Mouse (Mus musculus) forebrain, embryonic 16.5 days (tissue): ENCODE results near the gene Cwc25. TPM values are rescaled to one million over a fixed set of nuclear protein-coding genes. Genes with fewer than 3 reads are reported as not detected.
"Not testable (repeated sequence)": the region's sequence is repeated elsewhere in the genome, so short reads cannot be mapped to it uniquely, and the experiment has no call there.

Source experiments
- ATAC-seq: fragments of 200-750 bp; cut with Nextera tagmentation; 2 replicates; pipeline ENCODE4 v1.8.0; 2017; ENCODE audit warnings: mild to moderate bottlenecking, moderate library complexity
- H3K27ac ChIP-seq: fragments of 300-500 bp; sonication (generic); 2 replicates; pipeline ENCODE4 v1.5.1; 2014; ENCODE audit warnings: low read length, control low read depth
- H3K27me3 ChIP-seq: fragments of 300-500 bp; sonication (generic); replicated peaks from 2 replicates; pipeline ENCODE4 v1.6.1; 2014; ENCODE audit warnings: low read length; ENCODE audit not compliant: control insufficient read depth, insufficient read depth
- H3K36me3 ChIP-seq: fragments of 300-500 bp; sonication (generic); 2 replicates; pipeline ENCODE4 v1.6.1; 2014; ENCODE audit not compliant: control insufficient read depth, insufficient read depth
- H3K4me1 ChIP-seq: fragments of 300-500 bp; sonication (generic); replicated peaks from 2 replicates; pipeline ENCODE4 v1.6.1; 2014; ENCODE audit warnings: low read length; ENCODE audit not compliant: control insufficient read depth, insufficient read depth
- H3K4me2 ChIP-seq: fragments of 300-500 bp; sonication (generic); 2 replicates; pipeline ENCODE4 v1.6.1; 2014; ENCODE audit warnings: mild to moderate bottlenecking, low read length, control low read depth
- H3K4me3 ChIP-seq: fragments of 300-500 bp; sonication (generic); replicated peaks from 2 replicates; pipeline ENCODE4 v1.5.1; 2014; ENCODE audit warnings: mild to moderate bottlenecking, low read length, control low read depth
- H3K9ac ChIP-seq: fragments of 300-500 bp; sonication (generic); replicated peaks from 2 replicates; pipeline ENCODE4 v1.6.1; 2014; ENCODE audit warnings: low read depth, low read length, control low read depth
- H3K9me3 ChIP-seq: fragments of 300-500 bp; sonication (generic); 2 replicates; pipeline ENCODE4 v1.6.1; 2016; ENCODE audit warnings: low read length; ENCODE audit not compliant: control insufficient read depth
- WGBS: fragments of 180-500 bp; shearing (Covaris S2); extraction: QIAGEN DNeasy Blood & Tissue Kit; methylation state at CpG from one replicate; pipeline ENCODE4 v1.1.7; 2014; 5-methylcytosine and 5-hydroxymethylcytosine counted together
- polyA plus RNA-seq: library from polyadenylated mRNA; unstranded; fragments of >200 nt; fragmentation: Nextera tagmentation; extraction: Ambion mirVana; gene quantifications from 2 replicates; pipeline ENCODE4 v1.2.1, GENCODE M21; 2015

Cwc25 gene
- polyA plus RNA-seq, 1 experiment from 2014 or later = 19.5 TPM

DNA sequence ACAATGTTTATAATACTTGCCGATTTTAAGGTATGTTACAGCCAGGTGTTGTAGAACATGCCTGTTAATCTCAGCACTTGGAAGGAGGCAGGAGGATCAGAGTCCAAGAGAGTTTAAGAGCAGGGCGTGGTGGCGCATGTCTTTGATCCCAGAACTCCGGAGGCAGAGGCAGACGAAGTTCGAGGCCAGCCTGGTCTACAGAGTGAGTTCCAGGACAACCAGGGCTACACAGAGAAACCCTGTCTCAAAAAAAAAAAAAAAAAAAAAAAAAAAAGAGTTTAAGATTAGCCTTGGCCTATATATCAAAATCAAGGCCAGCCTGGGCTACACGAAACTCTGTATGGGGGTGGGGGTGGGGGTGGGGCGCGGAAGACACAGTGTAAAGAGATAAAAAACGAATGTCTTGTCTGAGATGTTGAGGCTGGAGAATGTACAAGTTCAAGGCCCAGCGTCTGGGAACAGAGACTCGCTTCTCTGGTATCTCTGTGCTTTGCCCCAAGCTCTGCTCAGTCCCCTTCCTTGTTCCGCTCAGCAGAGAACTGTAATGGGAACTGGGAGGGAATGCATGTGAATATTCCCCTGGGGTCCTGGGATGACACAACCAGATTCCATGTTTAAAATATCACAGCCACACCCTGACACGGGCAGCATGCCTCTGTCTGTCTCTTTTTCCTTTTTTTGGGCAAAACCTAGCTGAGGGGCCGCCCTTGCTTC, 31.2 kb upstream of the Cwc25 start:
- Histone ChIP-seq H3K9ac (no peak overlapping the region), H3K36me3 (no peaks in the 10 kb centered on the region), H3K9me3 (no peaks in the 10 kb centered on the region), H3K4me3 (no peak overlapping the region), H3K4me1 (peaks cover 24% of the 10 kb centered on the region), H3K27me3 (no peaks in the 10 kb centered on the region), H3K4me2 (no peak overlapping the region; the same call in 1 of the 2 replicates), H3K27ac (no peak overlapping the region)
- no peak for ATAC-seq
- WGBS = 64% methylated on average over 15 of the region's 15 CpGs

DNA sequence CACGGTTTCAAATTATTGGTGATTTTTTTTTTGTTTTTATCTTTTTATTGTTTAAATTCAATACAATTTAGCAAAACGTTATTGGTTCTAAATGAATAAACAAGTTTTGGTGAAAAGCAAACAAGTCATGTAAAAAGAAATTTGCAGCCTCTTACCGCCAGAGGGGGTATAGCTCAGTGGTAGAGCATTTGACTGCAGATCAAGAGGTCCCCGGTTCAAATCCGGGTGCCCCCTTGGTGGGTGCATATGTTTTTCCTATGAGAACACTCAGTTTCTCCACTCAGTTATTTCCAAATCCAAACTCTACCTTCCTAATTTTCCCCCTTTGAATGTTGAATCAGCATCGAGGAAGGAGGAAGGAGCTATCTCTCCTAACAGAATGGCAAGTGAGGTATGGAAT, 30.6 kb upstream of the Cwc25 start:
- peaks cover 18% of the 10 kb centered on the region for H3K4me1 ChIP-seq
- 3% methylated on average over 6 of the region's 6 CpGs for WGBS
- no peak overlapping the region for H3K9ac ChIP-seq
- H3K4me2 ChIP-seq = no peak overlapping the region
- no peaks in the 10 kb centered on the region for H3K27me3 ChIP-seq
- H3K27ac ChIP-seq = no peak overlapping the region
- H3K4me3 ChIP-seq = no peak overlapping the region
- no peaks in the 10 kb centered on the region for H3K36me3 ChIP-seq
- no peak for ATAC-seq
- no peaks in the 10 kb centered on the region for H3K9me3 ChIP-seq

DNA sequence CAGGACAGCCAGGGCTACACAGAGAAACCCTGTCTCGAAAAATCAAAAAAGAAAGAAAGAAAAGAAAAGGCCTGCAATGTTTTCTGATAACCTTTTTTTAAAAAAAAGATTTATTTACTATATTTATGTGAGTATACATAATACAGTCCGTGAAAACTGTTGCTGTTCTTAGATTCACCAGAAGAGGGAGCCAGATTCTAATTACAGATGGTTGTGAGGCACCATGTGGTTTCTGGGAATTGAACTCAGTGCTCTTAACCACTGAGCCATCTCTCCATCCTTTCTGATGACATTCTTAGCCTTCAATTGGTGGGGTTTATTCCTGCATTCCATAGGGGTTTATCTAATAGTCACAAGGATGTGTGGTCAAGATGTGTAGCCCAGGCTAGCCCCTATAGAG, 26.8 kb upstream of the Cwc25 start:
- H3K27me3 ChIP-seq = no peaks in the 10 kb centered on the region
- no peak for ATAC-seq
- H3K4me2 ChIP-seq = no peak overlapping the region
- no peaks in the 10 kb centered on the region for H3K9me3 ChIP-seq
- peaks cover 4% of the 10 kb centered on the region; the same call in 1 of the 2 replicates for H3K4me1 ChIP-seq
- no peaks in the 10 kb centered on the region for H3K36me3 ChIP-seq
- H3K4me3 ChIP-seq = no peak overlapping the region
- H3K9ac ChIP-seq = no peak overlapping the region
- 6% methylated on average over 2 of the region's 2 CpGs for WGBS
- H3K27ac ChIP-seq = no peak overlapping the region

DNA sequence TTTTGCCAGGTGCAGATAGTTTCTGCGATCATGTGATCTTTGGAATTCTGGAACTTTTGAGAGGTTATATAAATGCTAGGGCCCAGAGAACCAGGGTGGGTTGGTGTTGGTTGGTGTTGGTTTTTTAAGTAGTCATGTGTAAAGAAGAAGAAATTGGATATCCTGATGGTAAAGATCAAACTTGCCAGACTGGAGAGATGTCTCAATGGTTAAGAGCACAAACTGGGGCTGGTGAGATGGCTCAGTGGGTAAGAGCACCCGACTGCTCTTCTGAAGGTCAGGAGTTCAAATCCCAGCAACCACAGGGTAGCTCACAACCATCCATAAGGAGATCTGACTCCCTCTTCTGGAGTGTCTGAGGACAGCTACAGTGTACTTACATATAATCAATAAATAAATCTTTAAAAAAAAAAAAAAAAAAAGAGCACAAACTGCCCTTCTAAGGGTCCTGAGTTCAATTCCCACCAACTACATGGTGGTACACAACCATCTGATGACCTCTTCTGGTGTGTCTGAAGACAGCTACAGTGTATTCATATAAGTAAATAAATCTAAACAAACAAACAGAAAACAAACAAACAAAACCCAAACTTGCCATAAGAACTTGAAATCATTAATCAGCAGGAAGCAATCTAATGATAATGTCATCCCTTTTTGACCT, 24.6 kb upstream of the Cwc25 start:
- not testable (repeated sequence) for H3K36me3 ChIP-seq, H3K27me3 ChIP-seq, H3K9me3 ChIP-seq, H3K4me1 ChIP-seq, H3K4me3 ChIP-seq, H3K27ac ChIP-seq, H3K9ac ChIP-seq, H3K4me2 ChIP-seq, ATAC-seq
- WGBS = 88% methylated on average over 2 of the region's 2 CpGs

DNA sequence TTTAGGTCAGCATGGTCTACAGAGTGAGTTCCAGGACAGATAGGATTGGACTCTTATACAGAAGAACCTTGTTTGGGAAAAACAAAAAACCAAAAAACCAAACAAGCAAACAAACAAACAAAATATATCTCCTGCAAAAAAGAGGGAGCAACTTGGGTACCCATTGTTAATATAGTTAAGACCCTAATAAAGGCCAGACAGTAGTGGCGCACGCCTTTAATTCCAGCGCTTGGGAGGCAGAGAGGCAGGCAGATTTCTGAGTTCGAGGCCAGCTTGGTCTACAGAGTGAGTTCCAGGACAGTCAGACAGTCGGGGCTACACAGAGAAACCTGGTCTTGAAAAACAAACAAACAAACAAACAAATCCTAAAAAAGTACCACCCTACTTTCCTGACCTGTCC, 23.4 kb upstream of the Cwc25 start:
- no peak overlapping the region for H3K4me2 ChIP-seq
- H3K4me1 ChIP-seq = no peaks in the 10 kb centered on the region
- H3K36me3 ChIP-seq = no peaks in the 10 kb centered on the region
- H3K9me3 ChIP-seq = no peaks in the 10 kb centered on the region
- no peaks in the 10 kb centered on the region for H3K27me3 ChIP-seq
- 89% methylated on average over 5 of the region's 5 CpGs for WGBS
- ATAC-seq = no peak
- H3K4me3 ChIP-seq = no peak overlapping the region
- H3K27ac ChIP-seq = no peak overlapping the region
- no peak overlapping the region for H3K9ac ChIP-seq

DNA sequence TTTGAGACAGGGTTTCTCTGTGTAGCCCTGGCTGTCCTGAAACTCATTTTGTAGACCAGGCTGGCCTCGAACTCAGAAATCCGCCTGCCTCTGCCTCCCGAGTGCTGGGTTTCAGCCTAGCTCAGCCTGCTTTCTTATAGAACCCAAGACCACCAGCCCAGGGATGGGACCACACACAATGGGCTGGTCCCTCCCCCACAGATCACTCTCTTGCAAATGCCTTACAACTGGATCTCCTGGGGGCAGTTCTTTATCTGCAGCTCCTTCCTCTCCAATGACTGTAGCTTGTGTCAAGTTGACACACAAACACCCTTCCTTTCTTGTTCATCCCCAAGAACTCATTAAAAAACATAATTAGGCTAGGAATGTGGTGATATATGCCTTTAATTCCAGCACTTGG, 21.6 kb upstream of the Cwc25 start:
- Histone ChIP-seq H3K36me3 (no peaks in the 10 kb centered on the region), H3K4me1 (peaks cover 3% of the 10 kb centered on the region), H3K9me3 (no peaks in the 10 kb centered on the region), H3K4me3 (no peak overlapping the region), H3K4me2 (no peak overlapping the region), H3K9ac (no peak overlapping the region), H3K27ac (no peak overlapping the region), H3K27me3 (no peaks in the 10 kb centered on the region)
- no peak for ATAC-seq
- WGBS = 88% methylated on average over 3 of the region's 3 CpGs

DNA sequence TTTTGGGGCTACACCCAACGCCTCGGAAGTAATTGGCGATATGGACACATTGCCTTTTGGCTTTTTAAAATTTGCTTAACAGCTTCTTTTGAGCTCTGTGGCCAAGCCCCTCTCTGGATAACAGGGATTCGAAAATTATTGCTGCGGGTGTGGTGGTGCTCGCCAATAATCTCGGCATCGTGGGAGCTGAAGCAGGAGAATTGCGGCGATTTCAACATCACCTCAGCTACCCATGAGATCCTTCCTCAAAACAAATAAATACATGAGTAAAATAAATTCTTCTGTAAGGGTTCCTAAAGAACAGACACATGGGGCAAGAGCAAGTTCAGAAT, 16.2 kb upstream of the Cwc25 start:
- 0% methylated on average over 10 of the region's 10 CpGs for WGBS
- H3K4me2 ChIP-seq = peak overlapping the region; percentile 76
- peaks cover 23% of the 10 kb centered on the region for H3K36me3 ChIP-seq
- H3K9me3 ChIP-seq = no peaks in the 10 kb centered on the region
- peak overlapping the region; percentile 94 for H3K4me3 ChIP-seq
- H3K9ac ChIP-seq = peak overlapping the region; percentile 72
- H3K4me1 ChIP-seq = peaks cover 24% of the 10 kb centered on the region
- ATAC-seq = no peak
- H3K27me3 ChIP-seq = no peaks in the 10 kb centered on the region
- H3K27ac ChIP-seq = peak overlapping the region; percentile 84

DNA sequence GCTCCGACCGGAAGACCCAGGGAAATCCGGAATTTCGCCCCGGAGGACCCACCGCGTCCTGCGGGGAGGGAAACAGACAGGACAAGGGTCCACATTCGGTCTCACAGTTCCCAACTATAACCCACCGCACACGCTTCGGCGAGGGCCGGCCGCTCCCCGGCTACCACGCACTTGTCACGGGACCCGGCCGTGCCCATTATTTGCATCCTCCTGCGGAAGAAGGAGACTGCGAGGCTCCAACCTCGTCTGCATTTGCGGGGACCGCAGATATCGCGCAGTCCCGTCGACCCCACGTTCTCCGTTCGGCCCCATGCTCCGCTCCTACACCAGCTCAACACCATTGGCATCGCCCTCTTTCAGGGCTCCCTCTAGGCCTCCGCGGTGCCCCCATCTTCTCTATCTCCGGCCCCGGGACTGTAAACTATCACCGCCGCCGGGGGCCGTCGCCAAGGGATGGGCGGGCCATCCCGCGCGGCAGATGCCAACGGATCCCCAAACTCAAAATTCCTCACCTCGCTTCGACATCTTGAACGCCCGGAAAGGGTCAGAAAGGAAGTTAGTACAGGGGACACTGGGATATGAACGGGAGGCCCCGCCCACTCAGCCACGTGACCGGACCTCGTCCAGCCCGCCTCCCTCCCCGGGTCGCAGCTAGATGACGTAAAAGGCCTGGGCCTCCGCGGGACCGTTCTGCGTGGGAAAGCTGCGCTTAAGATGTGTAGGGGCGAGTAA, 15.6 kb upstream of the Cwc25 start, which contains the start of gene Rpl23:
Rpl23 (minus strand) TSS at position 606 of the 732 bp plus-strand sequence.
- peaks cover 24% of the 10 kb centered on the region for H3K4me1 ChIP-seq
- no peaks in the 10 kb centered on the region for H3K27me3 ChIP-seq
- H3K27ac ChIP-seq = peak within 1 kb of the TSS; percentile 91
- peaks cover 28% of the 10 kb centered on the region for H3K36me3 ChIP-seq
- H3K9me3 ChIP-seq = no peaks in the 10 kb centered on the region
- WGBS = under 1% methylated on average over 60 of the region's 67 CpGs
- peak within 1 kb of the TSS; percentile 94 for H3K4me3 ChIP-seq
- peak within 1 kb of the TSS; percentile 96 for H3K9ac ChIP-seq
- peak; percentile 94 for ATAC-seq
- H3K4me2 ChIP-seq = peak within 1 kb of the TSS; percentile 80

DNA sequence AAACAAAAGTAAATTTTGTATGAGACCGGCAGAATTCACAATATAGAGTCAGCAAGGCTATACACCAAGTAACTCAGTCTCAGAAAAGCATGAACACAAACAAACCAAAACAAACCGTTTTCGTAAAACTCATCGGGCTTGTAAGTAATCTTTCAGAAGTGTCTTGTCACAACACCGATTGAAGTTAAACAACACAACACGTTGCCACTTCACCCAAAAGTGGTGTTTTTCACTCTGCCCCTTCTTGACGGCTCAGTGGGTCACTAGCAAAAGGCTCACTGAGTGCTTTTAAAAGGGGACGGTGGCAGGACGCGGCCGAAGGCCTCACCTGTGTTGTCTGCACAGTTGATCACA, 15.1 kb upstream of the Cwc25 start:
- peaks cover 24% of the 10 kb centered on the region for H3K4me1 ChIP-seq
- peaks cover 32% of the 10 kb centered on the region for H3K36me3 ChIP-seq
- no peak; the same call in 1 of the 2 replicates for ATAC-seq
- H3K27me3 ChIP-seq = no peaks in the 10 kb centered on the region
- no peak overlapping the region; the same call in 1 of the 2 replicates for H3K27ac ChIP-seq
- peak overlapping the region; percentile 80 for H3K4me2 ChIP-seq
- no peaks in the 10 kb centered on the region for H3K9me3 ChIP-seq
- H3K4me3 ChIP-seq = peak overlapping the region; percentile 94
- peak overlapping the region; percentile 96 for H3K9ac ChIP-seq
- WGBS = under 1% methylated on average over 11 of the region's 11 CpGs
